Mouse (Mus musculus) CH12.LX (cell line): ENCODE results near the gene Adgb. TPM values are rescaled to one million over a fixed set of nuclear protein-coding genes. Genes with fewer than 3 reads are reported as not detected.

Source experiments
- DNase-seq: peaks from one replicate; pipeline ENCODE4 v3.0.0-alpha.2; 2013; ENCODE audit errors: extremely low read depth
- H3K27ac ChIP-seq: 2 replicates; pipeline ENCODE4 v1.5.1; 2012; ENCODE audit warnings: low read depth, mild to moderate bottlenecking, control low read depth, moderate library complexity; ENCODE audit not compliant: insufficient read depth
- H3K27me3 ChIP-seq: replicated peaks from 2 replicates; pipeline ENCODE3; 2012; ENCODE audit warnings: inconsistent platforms
- H3K36me3 ChIP-seq, 2 experiments: replicated peaks in 1 of 2; 2 replicates each; pipeline versions ENCODE3 to v1.6.1; 2012; ENCODE audit warnings: inconsistent platforms in 1 of 2, low read length in 1 of 2, mild to moderate bottlenecking in 1 of 2, mixed read lengths in 1 of 2, moderate library complexity in 1 of 2; ENCODE audit not compliant: control insufficient read depth in 1 of 2, insufficient read depth in 1 of 2
- H3K4me1 ChIP-seq, 2 experiments: 2 replicates each; pipeline ENCODE4 v1.6.1; 2012; ENCODE audit warnings: inconsistent platforms in 1 of 2, moderate library complexity in 1 of 2; ENCODE audit not compliant: insufficient read depth in 2 of 2, control insufficient read depth in 1 of 2
- H3K4me2 ChIP-seq: 2 replicates; pipeline ENCODE4 v1.6.1; 2012; ENCODE audit warnings: low read depth, mild to moderate bottlenecking, control low read depth; ENCODE audit not compliant: poor library complexity, insufficient read depth, severe bottlenecking
- H3K4me3 ChIP-seq, 3 experiments: fragments of 150-350 bp in 1 of 3; sonication (generic) in 1 of 3; replicated peaks in 1 of 3; 2 replicates each; pipeline versions ENCODE3 to v1.5.1; 2011 to 2012; ENCODE audit warnings: low read depth in 2 of 3, low read length in 2 of 3, mild to moderate bottlenecking in 2 of 3, moderate library complexity in 2 of 3, control low read depth in 1 of 3, improper control_type of control experiment in 1 of 3, inconsistent platforms in 1 of 3, mixed read lengths in 1 of 3; ENCODE audit not compliant: poor library complexity in 1 of 3
- H3K79me2 ChIP-seq: replicated peaks from 2 replicates; pipeline ENCODE4 v1.6.1; 2012; ENCODE audit warnings: mild to moderate bottlenecking, moderate library complexity; ENCODE audit not compliant: control insufficient read depth, poor library complexity, insufficient read depth, severe bottlenecking; ENCODE audit errors: extremely low read depth
- H3K9ac ChIP-seq: 2 replicates; pipeline ENCODE4 v1.6.1; 2012; ENCODE audit warnings: low read depth, mild to moderate bottlenecking, control low read depth, moderate library complexity; ENCODE audit not compliant: insufficient read depth
- H3K9me3 ChIP-seq: replicated peaks from 2 replicates; pipeline ENCODE3; 2012; ENCODE audit warnings: low read length, inconsistent platforms, mixed read lengths
- BHLHE40 ChIP-seq: IDR thresholded peaks from 2 replicates; pipeline ENCODE4 v1.6.1; 2011; ENCODE audit warnings: mild to moderate bottlenecking, low read depth, low read length, improper control_type of control experiment
- CTCF ChIP-seq, 2 experiments: IDR thresholded peaks in 1 of 2; conservative IDR thresholded peaks in 1 of 2; 2 replicates each; pipeline ENCODE4 v1.5.1; 2011 to 2012; ENCODE audit warnings: low read depth in 2 of 2, low read length in 2 of 2, improper control_type of control experiment in 1 of 2, inconsistent platforms in 1 of 2, mild to moderate bottlenecking in 1 of 2, moderate library complexity in 1 of 2
- ELF1 ChIP-seq: IDR thresholded peaks from 2 replicates; pipeline ENCODE4 v1.6.1; 2014; ENCODE audit warnings: low read depth, mild to moderate bottlenecking, inconsistent platforms, low read length, improper control_type of control experiment
- HCFC1 ChIP-seq: IDR thresholded peaks from 2 replicates; pipeline ENCODE4 v1.6.1; 2012; ENCODE audit warnings: low read depth, mild to moderate bottlenecking, inconsistent platforms, low read length, improper control_type of control experiment
- IRF4 ChIP-seq: IDR thresholded peaks from 2 replicates; pipeline ENCODE4 v1.6.1; 2014; ENCODE audit warnings: low read depth, mild to moderate bottlenecking, inconsistent platforms, low read length, improper control_type of control experiment
- JUN ChIP-seq: IDR thresholded peaks from 2 replicates; pipeline ENCODE4 v1.6.1; 2011; ENCODE audit warnings: low read depth, mild to moderate bottlenecking, low read length, improper control_type of control experiment, moderate library complexity; ENCODE audit not compliant: insufficient read depth
- JUND ChIP-seq: conservative IDR thresholded peaks from 2 replicates; pipeline ENCODE4 v1.6.1; 2011; ENCODE audit warnings: low read depth, low read length, improper control_type of control experiment
- KAT2A ChIP-seq: IDR thresholded peaks from 2 replicates; pipeline ENCODE4 v1.6.1; 2012; ENCODE audit warnings: low read length, improper control_type of control experiment, inconsistent platforms; ENCODE audit not compliant: insufficient replicate concordance
- MAZ ChIP-seq: IDR thresholded peaks from 2 replicates; pipeline ENCODE4 v1.6.1; 2012; ENCODE audit warnings: low read depth, mild to moderate bottlenecking, inconsistent platforms, low read length, improper control_type of control experiment, moderate library complexity
- MEF2A ChIP-seq: IDR thresholded peaks from 2 replicates; pipeline ENCODE4 v1.6.1; 2014; ENCODE audit warnings: low read depth, mild to moderate bottlenecking, inconsistent platforms, low read length, improper control_type of control experiment, borderline replicate concordance
- MYC ChIP-seq: IDR thresholded peaks from 2 replicates; pipeline ENCODE4 v1.6.1; 2011; ENCODE audit warnings: low read depth, mild to moderate bottlenecking, improper control_type of control experiment, low read length
- NELFE ChIP-seq: IDR thresholded peaks from 2 replicates; pipeline ENCODE4 v1.6.1; 2011; ENCODE audit warnings: low read depth, low read length, improper control_type of control experiment
- RCOR1 ChIP-seq: conservative IDR thresholded peaks from 2 replicates; pipeline ENCODE4 v1.6.1; 2012; ENCODE audit warnings: low read depth, mild to moderate bottlenecking, inconsistent platforms, low read length, improper control_type of control experiment
- SIN3A ChIP-seq: IDR thresholded peaks from 2 replicates; pipeline ENCODE4 v1.6.1; 2012; ENCODE audit warnings: low read length, improper control_type of control experiment, inconsistent platforms
- SMC3 ChIP-seq: IDR thresholded peaks from 2 replicates; pipeline ENCODE4 v1.6.1; 2011; ENCODE audit warnings: low read depth, low read length, improper control_type of control experiment
- ZC3H11A ChIP-seq: IDR thresholded peaks from 2 replicates; pipeline ENCODE4 v1.6.1; 2012; ENCODE audit warnings: low read depth, mild to moderate bottlenecking, inconsistent platforms, low read length, improper control_type of control experiment
- ZKSCAN1 ChIP-seq: IDR thresholded peaks from 2 replicates; pipeline ENCODE4 v1.6.1; 2012; ENCODE audit warnings: low read depth, inconsistent platforms, low read length, improper control_type of control experiment, borderline replicate concordance
- ZMIZ1 ChIP-seq: IDR thresholded peaks from 2 replicates; pipeline ENCODE4 v1.6.1; 2012; ENCODE audit warnings: low read depth, mild to moderate bottlenecking, inconsistent platforms, low read length, improper control_type of control experiment
- dilution Hi-C: fragments of 300-500 bp; cut with MboI; formaldehyde crosslinking; loops from 2 replicates; pipeline ENCODE4 v1.14.3; 2020; ENCODE audit warnings: low sequenced_read_pairs; ENCODE audit not compliant: extremely low pct_unique_long_range_greater_than_20kb, extremely low pct_ligation_motif_present
- in situ Hi-C: fragments of 300-500 bp; cut with MboI; formaldehyde crosslinking; loops from 3 replicates; pipeline ENCODE4 v1.14.3; 2019; ENCODE audit warnings: low sequenced_read_pairs, low pct_ligation_motif_present, low pct_unique_long_range_greater_than_20kb, mixed read lengths
- polyA plus RNA-seq: library from polyadenylated mRNA; unstranded; fragments of >175 nt; gene quantifications from 2 replicates; pipeline ENCODE4 v1.2.1, GENCODE M21; 2012; ENCODE audit warnings: low read depth; ENCODE audit not compliant: insufficient read length
- total RNA-seq, 2 experiments: library from RNA; depleted of rRNA; stranded (reverse); fragments of 300-350 nt in 1 of 2; fragments of >200 nt in 1 of 2; gene quantifications; 2 replicates each; pipeline ENCODE4 v1.2.3; 2012 to 2014

The Adgb gene
- total and polyA plus RNA-seq, 3 experiments, result not detected

DNA sequence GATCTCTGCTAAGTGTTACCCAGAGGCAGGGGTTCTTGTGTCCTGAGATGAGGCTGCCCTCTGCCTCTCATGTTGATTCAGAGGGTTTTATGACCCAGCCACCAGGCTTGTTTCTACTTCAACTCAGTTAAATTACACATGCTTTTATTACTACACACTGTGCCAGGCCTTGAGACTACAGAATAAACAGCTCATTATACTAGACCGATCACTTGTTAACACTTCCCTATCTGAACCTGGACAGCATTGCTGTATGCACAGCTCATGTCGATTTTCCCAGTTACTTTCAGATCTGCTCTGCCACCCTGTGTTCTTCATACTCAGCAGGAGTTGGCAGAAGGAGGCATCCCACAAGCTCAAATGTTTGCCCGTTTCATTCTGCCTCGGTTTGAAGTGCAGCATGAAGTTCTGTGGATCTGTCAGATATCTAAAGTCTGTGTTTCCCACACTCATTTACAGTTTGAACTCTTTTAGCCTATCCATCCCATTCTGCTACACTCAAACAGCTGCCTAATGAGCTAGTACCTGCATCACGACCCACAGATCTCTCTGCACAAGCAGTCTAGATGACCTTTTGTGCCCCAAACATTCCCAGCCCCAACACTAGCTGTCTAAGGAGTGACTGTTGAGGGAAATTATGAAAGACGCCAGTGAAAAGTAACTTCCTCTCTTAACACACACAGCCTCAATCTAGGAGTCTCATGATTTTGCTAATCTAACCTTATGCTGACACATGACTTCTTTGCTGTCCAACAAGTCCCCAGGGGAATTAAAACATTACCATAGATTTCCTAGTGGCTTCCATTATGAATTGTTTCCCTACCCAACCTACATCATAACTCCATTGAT lies 3.2 kb downstream of the Adgb start:
- H3K79me2 ChIP-seq, result no peaks in the 10 kb centered on the region
- no peak overlapping the region for H3K27ac ChIP-seq
- peaks cover 3% of the 10 kb centered on the region for H3K9me3 ChIP-seq
- DNase-seq, result no peak
- TF ChIP-seq MYC (no peak), KAT2A (no peak), BHLHE40 (no peak), HCFC1 (no peak)
- dilution Hi-C loops, result no loop called here
- no peaks in the 10 kb centered on the region; a peak in 1 of 4 replicates for H3K4me1 ChIP-seq
- no peak overlapping the region for H3K4me3 ChIP-seq
- H3K9ac ChIP-seq, result no peak overlapping the region
- H3K4me2 ChIP-seq, result no peak overlapping the region
- in situ Hi-C loops, result no loop called here
- H3K36me3 ChIP-seq, result no peaks in the 10 kb centered on the region
- H3K27me3 ChIP-seq, result no peaks in the 10 kb centered on the region

DNA sequence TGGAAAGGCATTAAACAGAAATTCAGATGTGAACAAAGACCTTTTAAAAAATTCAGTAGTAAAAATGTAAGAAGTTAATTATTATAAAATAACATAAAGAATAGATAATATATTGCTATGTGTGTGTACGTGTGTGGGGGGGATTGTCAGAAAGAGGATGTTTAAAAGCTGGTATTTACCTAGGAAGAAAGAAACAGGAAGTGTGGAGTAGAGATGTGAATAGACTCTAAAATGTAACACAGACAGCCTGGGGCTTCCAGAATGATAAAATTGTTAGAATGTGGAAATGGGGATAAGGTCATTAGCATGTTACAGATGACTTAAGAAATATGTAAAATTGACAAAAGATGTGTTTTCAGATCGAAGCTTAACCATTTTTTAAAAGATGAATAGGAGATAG lies 12.0 kb downstream of the Adgb start:
- dilution Hi-C loops, result no loop called here
- H3K9ac ChIP-seq, result no peak overlapping the region
- no peak for TF ChIP-seq BHLHE40
- TF ChIP-seq ZMIZ1, result no peak
- TF ChIP-seq ELF1, result no peak
- no peak for TF ChIP-seq CTCF (conservative IDR thresholded peaks at IDR 0.05 in 1 of 2, IDR thresholded peaks at IDR 0.05 in 1 of 2; ENCODE audit: low read depth in 2 of 2, low read length in 2 of 2)
- no peak for TF ChIP-seq MYC
- TF ChIP-seq MEF2A, result no peak
- TF ChIP-seq ZKSCAN1, result no peak
- no peak for TF ChIP-seq JUN
- no peak for TF ChIP-seq SIN3A
- TF ChIP-seq RCOR1, result no peak
- TF ChIP-seq MAZ, result no peak
- no peak for DNase-seq
- no peak overlapping the region for H3K27ac ChIP-seq
- no peaks in the 10 kb centered on the region for H3K79me2 ChIP-seq
- no peak overlapping the region for H3K4me3 ChIP-seq
- no peaks in the 10 kb centered on the region for H3K4me1 ChIP-seq
- H3K4me2 ChIP-seq, result no peak overlapping the region
- in situ Hi-C loops, result no loop called here
- H3K36me3 ChIP-seq, result no peaks in the 10 kb centered on the region
- H3K27me3 ChIP-seq, result no peaks in the 10 kb centered on the region
- no peaks in the 10 kb centered on the region for H3K9me3 ChIP-seq

DNA sequence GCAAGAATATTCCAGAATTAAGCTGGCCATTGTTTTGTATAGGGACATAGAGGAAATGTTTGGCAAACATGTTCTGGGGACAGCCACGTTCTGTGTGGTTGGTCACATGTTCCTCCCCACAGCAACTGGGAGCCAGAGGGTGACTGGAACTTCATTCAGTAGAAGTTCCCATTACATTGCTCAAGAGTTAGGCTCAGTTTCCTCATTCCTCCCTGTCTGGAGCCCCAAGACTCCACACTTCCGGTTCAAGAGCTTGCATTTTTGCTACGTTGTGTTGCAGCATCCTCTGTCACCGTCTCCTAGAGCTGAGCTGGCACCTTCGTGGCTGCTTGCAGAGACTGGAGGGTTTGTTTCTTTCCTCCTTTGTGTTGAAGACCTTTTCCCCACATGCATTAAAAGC lies 15.1 kb downstream of the Adgb start:
- in situ Hi-C loops, result no loop called here
- no peak for DNase-seq
- dilution Hi-C loops, result no loop called here

More for the DNA sequence above, 15.1 kb downstream of the Adgb start:
- Histone ChIP-seq H3K27me3 (no peaks in the 10 kb centered on the region), H3K4me1 (no peaks in the 10 kb centered on the region), H3K9me3 (no peaks in the 10 kb centered on the region), H3K36me3 (no peaks in the 10 kb centered on the region), H3K27ac (no peak overlapping the region), H3K4me2 (no peak overlapping the region), H3K9ac (no peak overlapping the region), H3K4me3 (no peak overlapping the region), H3K79me2 (no peaks in the 10 kb centered on the region)
- TF ChIP-seq JUND, result no peak
- no peak for TF ChIP-seq ZC3H11A
- no peak for TF ChIP-seq SMC3
- TF ChIP-seq CTCF (conservative IDR thresholded peaks at IDR 0.05 in 1 of 2, IDR thresholded peaks at IDR 0.05 in 1 of 2; ENCODE audit: low read depth in 2 of 2, low read length in 2 of 2), result no peak
- TF ChIP-seq IRF4, result no peak
- TF ChIP-seq NELFE, result no peak
